Mouse (Mus musculus) embryonic facial prominence, embryonic 11.5 days (tissue): Measurements from ENCODE around the gene Frmd4a. TPM values are rescaled to one million over a fixed set of nuclear protein-coding genes. Genes with fewer than 3 reads are reported as not detected.
"Not testable (repeated sequence)": the region's sequence is repeated elsewhere in the genome, so short reads cannot be mapped to it uniquely, and the experiment has no call there.

Experiments
- ATAC-seq: fragments of 200-750 bp; cut with Nextera tagmentation; replicated peaks from 2 replicates; pipeline ENCODE4 v1.8.0; 2017; ENCODE audit warnings: low read depth; ENCODE audit not compliant: insufficient number of reproducible peaks, low FRiP score, low TSS enrichment
- DNase-seq: peaks from one replicate; pipeline ENCODE4 v3.0.0-alpha.2; 2015; ENCODE audit warnings: low spot score
- H3K27ac ChIP-seq: fragments of 300-500 bp; sonication (generic); replicated peaks from 2 replicates; pipeline ENCODE4 v1.5.1; 2014; ENCODE audit warnings: mild to moderate bottlenecking, low read depth, low read length, control low read depth
- H3K27me3 ChIP-seq: fragments of 300-500 bp; sonication (generic); 2 replicates; pipeline ENCODE4 v1.6.1; 2014; ENCODE audit warnings: mild to moderate bottlenecking, low read length, moderate library complexity, mixed read lengths; ENCODE audit not compliant: control insufficient read depth, insufficient read depth
- H3K36me3 ChIP-seq: fragments of 300-500 bp; sonication (generic); replicated peaks from 2 replicates; pipeline ENCODE4 v1.6.1; 2014; ENCODE audit warnings: low read depth, mild to moderate bottlenecking, low read length, moderate library complexity, mixed read lengths; ENCODE audit not compliant: control insufficient read depth, insufficient read depth
- H3K4me1 ChIP-seq: fragments of 300-500 bp; sonication (generic); 2 replicates; pipeline ENCODE4 v1.6.1; 2014; ENCODE audit warnings: low read length, mixed read lengths; ENCODE audit not compliant: control insufficient read depth, insufficient read depth
- H3K4me2 ChIP-seq: fragments of 300-500 bp; sonication (generic); 2 replicates; pipeline ENCODE4 v1.6.1; 2014; ENCODE audit warnings: low read depth, mild to moderate bottlenecking, control low read depth, low read length, moderate library complexity
- H3K4me3 ChIP-seq: fragments of 300-500 bp; sonication (generic); 2 replicates; pipeline ENCODE4 v1.5.1; 2014; ENCODE audit warnings: low read depth, low read length, control low read depth
- H3K9ac ChIP-seq: fragments of 300-500 bp; sonication (generic); replicated peaks from 2 replicates; pipeline ENCODE4 v1.6.1; 2014; ENCODE audit warnings: mild to moderate bottlenecking, control low read depth, low read length
- H3K9me3 ChIP-seq: fragments of 300-500 bp; sonication (generic); replicated peaks from 2 replicates; pipeline ENCODE4 v1.6.1; 2016; ENCODE audit warnings: mild to moderate bottlenecking, low read length, inconsistent platforms, mixed read lengths; ENCODE audit not compliant: control insufficient read depth
- WGBS: fragments of 180-500 bp; shearing (Covaris S2); extraction: QIAGEN DNeasy Blood & Tissue Kit; methylation state at CpG from one replicate; pipeline ENCODE4 v1.1.7; 2014; 5-methylcytosine and 5-hydroxymethylcytosine counted together
- polyA plus RNA-seq: library from polyadenylated mRNA; unstranded; fragments of >200 nt; fragmentation: Nextera tagmentation; extraction: Ambion mirVana; gene quantifications from 2 replicates; pipeline ENCODE4 v1.2.1, GENCODE M21; 2014

The Frmd4a gene
- polyA plus RNA-seq, 1 experiment from 2014 or later: 38.5 TPM

DNA sequence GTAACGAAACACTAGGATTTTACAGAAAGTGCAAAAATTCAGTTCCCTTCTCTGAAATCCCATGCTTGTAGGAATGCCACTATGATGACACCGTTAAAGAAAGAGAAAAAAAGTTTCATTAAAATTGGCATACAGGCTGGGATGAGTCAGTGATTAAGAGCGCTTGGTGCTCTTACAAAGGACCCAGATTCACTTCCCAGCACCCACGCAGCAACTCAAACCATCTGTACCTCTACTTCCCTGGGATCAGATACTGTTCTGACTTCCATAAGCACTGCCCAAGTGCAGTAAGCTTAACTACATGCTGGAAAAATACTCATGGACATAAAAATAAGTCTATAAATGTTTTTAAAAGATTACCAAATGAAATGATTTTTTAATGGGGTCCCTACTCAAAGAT lies 599.5 kb downstream of the Frmd4a start:
- no peak overlapping the region for H3K9ac ChIP-seq
- H3K27me3 ChIP-seq: no peaks in the 10 kb centered on the region
- H3K4me1 ChIP-seq: no peaks in the 10 kb centered on the region
- ATAC-seq: no peak
- 92% methylated on average over 4 of the region's 4 CpGs for WGBS
- H3K4me3 ChIP-seq: no peak overlapping the region
- H3K4me2 ChIP-seq: no peak overlapping the region
- DNase-seq: no peak
- H3K27ac ChIP-seq: no peak overlapping the region
- no peaks in the 10 kb centered on the region for H3K9me3 ChIP-seq
- H3K36me3 ChIP-seq: no peaks in the 10 kb centered on the region; the same call in 1 of the 2 replicates

DNA sequence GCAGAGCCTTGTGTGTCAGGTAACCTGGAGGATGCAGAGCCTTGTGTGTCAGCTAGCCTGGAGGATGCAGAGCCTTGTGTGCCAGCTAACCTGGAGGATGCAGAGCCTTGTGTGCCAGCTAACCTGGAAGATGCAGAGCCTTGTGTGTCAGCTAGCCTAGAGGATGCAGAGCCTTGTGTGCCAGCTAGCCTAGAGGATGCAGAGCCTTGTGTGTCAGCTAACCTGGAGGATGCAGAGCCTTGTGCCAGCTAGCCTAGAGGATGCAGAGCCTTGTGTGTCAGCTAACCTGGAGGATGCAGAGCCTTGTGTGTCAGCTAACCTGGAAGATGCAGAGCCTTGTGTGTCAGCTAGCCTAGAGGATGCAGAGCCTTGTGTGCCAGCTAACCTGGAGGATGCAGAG lies 601.6 kb downstream of the Frmd4a start:
- H3K27me3 ChIP-seq, H3K4me3 ChIP-seq, ATAC-seq, H3K36me3 ChIP-seq, H3K4me1 ChIP-seq, H3K27ac ChIP-seq, H3K9ac ChIP-seq, DNase-seq, H3K9me3 ChIP-seq, H3K4me2 ChIP-seq: not testable (repeated sequence)

DNA sequence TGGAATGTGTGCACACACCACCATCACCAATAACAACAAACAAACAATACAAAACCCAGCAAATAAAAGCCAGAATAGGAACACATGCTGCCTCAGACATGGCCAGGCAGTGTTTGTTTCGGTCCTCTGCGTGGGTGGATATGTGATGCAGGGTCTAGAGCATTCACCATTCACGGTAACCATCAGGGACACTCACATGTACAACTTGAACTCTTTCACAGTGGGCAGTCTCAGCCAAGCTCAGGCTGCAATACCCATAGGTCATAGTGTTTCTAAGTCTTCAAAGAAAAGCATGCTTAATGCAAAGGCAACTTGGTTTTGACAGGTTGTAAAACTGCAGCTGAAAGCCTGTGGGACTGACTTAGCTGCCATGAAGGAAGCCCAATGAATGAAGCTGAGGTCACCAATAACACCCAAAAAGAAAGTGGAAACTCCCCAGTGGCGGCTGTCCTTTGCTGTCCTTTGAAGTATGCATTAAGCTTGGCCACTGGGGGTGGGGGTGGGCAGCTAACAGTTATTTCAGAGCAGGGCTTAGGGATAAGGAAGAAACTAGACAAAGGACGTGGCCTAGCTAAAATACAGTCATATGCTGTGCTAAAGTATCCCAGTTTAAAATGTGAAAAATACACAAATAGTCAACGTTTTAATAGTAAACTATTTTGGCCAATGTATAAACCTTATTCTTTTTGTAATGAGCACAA lies 602.5 kb downstream of the Frmd4a start:
- ATAC-seq: 0 out of 2 replicates have a peak, but pooled peaks have one; percentile 52
- H3K36me3 ChIP-seq: no peaks in the 10 kb centered on the region

DNA sequence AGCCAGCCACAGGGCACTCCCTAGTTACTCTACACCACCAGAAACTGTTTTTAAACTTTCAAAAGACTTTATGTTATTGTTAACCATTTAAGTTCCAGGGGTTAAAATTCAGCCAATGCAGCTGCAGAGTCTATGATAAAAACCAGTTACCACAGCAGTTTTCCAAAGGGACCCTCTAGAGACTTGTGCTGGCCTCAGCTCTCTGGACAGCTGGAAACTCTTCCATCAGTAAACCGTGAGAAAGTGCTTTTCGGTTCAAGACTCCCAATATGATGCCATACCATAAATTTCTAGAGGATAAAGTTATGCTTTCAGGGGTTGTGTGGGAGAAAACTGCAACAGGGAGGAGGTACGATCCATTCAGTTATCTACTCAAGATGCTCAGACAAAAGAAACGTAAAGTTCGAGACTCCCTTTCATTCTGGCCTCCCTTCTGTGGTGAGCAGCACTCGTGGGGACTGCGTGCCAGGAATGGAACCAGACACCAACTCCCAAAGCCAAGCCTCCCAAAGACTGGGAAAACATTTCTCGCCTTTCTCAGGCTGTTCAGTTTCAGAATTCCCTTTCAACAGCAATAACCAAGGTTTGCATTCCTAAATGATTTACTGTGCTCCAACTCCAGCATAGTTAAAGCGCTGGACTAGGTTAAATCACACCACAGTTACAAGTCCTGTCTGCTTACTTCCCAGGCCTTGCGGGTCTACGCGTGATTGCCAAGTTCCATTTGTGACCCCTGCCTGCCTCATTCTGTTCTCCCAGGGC lies 603.3 kb downstream of the Frmd4a start:
- Histone ChIP-seq H3K36me3 (no peaks in the 10 kb centered on the region), H3K9me3 (no peaks in the 10 kb centered on the region), H3K27me3 (no peaks in the 10 kb centered on the region), H3K27ac (0 out of 2 replicates have a peak overlapping the region, but pooled peaks have one; percentile 16), H3K4me1 (no peaks in the 10 kb centered on the region), H3K9ac (no peak overlapping the region), H3K4me3 (no peak overlapping the region), H3K4me2 (no peak overlapping the region)
- ATAC-seq (0 out of 2 replicates have a peak, but pooled peaks have one; percentile 3), DNase-seq (peak; percentile 20)
- 72% methylated on average over 12 of the region's 12 CpGs for WGBS

More for the DNA sequence above, 602.5 kb downstream of the Frmd4a start:
- Histone ChIP-seq H3K9me3 (no peaks in the 10 kb centered on the region), H3K27me3 (no peaks in the 10 kb centered on the region), H3K4me3 (no peak overlapping the region), H3K4me2 (no peak overlapping the region), H3K9ac (no peak overlapping the region), H3K4me1 (no peaks in the 10 kb centered on the region), H3K27ac (no peak overlapping the region; the same call in 1 of the 2 replicates)
- no peak for DNase-seq
- WGBS: 61% methylated on average over 6 of the region's 6 CpGs

DNA sequence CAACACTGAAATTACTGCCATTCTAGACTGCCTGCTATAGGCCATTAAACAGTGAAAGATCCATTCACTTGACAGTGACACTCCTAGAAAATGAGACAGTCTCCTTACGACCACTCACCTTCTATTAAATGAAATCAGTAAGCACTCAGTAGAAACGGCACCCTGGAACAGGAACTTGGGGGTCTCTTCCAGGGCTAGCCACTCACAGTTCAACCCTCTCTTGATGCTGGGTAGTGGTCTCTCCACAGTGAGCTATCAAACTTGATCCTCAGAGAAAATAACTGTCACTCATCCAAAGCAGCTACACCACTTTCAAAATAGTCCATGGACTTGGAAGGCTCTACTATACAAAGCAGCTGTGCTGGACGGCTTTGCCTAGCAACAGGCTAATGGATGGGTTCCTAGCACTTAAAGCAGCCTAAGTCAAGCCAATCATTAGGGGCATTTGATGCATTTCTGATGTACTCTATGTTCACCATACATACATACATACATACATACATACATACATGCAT lies 604.0 kb downstream of the Frmd4a start:
- no peaks in the 10 kb centered on the region for H3K27me3 ChIP-seq
- DNase-seq: no peak
- ATAC-seq: no peak
- no peak overlapping the region for H3K27ac ChIP-seq
- H3K4me1 ChIP-seq: no peaks in the 10 kb centered on the region
- no peak overlapping the region for H3K4me3 ChIP-seq
- H3K36me3 ChIP-seq: no peaks in the 10 kb centered on the region
- H3K4me2 ChIP-seq: no peak overlapping the region
- WGBS: 80% methylated on average over 3 of the region's 3 CpGs
- no peaks in the 10 kb centered on the region for H3K9me3 ChIP-seq
- no peak overlapping the region for H3K9ac ChIP-seq

DNA sequence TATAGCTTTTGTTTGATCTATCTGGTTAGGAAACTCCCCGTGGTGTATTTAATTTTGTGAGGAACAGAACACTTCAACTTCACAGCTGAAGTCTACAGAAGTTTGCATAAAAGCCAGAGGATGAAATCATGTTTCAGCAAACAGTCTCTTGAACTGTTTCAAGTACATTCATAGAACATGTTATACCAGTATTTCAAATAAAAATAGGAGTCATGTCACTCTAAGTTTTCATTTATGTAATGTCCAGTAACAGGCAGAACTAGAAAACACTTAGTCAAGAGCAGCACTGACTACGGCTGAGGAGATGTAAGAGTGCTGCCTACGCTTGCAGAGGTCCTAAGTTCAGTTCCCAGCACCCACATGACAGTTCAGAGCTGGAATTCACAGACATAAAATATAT lies 609.4 kb downstream of the Frmd4a start:
- Histone ChIP-seq H3K9me3 (no peaks in the 10 kb centered on the region), H3K4me2 (no peak overlapping the region), H3K9ac (no peak overlapping the region), H3K27me3 (no peaks in the 10 kb centered on the region), H3K36me3 (0 out of 2 replicates have a peak, but pooled peaks cover 3% of the 10 kb centered on the region), H3K4me3 (no peak overlapping the region), H3K27ac (no peak overlapping the region), H3K4me1 (no peaks in the 10 kb centered on the region)
- ATAC-seq (no peak), DNase-seq (no peak)
- WGBS: 89% methylated on average over 3 of the region's 3 CpGs

DNA sequence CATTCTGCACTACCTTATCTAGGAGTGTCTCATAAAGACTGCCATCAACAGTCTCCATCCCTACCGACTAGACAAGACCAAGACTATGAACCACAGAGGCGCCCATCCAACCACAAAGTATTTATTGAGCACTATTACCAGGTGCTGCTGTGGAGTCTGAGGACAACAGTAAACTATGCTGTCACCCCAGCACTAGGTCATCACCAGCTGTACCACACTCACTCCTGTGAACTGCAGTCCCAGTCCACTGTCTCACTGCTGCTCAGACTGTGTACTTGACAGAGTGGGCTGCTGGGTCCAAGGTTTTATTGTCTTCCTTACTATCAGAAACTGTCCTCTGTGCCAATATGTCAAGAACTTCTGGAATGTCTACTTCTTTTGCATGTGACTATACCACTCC lies 611.4 kb downstream of the Frmd4a start:
- Histone ChIP-seq H3K4me3 (no peak overlapping the region), H3K4me2 (no peak overlapping the region), H3K9ac (no peak overlapping the region), H3K27ac (no peak overlapping the region), H3K27me3 (no peaks in the 10 kb centered on the region), H3K9me3 (no peaks in the 10 kb centered on the region), H3K4me1 (no peaks in the 10 kb centered on the region), H3K36me3 (peaks cover 3% of the 10 kb centered on the region)
- WGBS: 94% methylated on average over 2 of the region's 2 CpGs
- ATAC-seq (no peak), DNase-seq (no peak)

DNA sequence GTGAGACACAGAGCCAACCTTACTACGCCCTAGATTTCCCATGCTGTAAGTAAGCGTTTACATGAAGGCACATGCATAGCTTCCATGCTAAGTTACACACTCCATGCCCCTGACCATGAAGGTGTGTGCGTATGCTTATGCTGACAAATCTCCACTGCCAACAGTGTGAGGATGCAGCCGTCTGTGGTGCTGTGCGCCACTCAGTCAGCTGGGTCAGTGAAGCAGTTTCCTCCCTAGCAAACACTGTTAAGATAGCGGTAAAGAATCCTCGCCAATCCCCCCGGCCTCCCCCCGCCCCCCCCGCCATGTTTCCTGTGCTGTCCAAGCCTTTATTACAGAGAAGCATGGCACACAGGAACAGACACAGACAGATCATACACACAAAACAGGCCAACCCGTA lies 612.0 kb downstream of the Frmd4a start:
- Histone ChIP-seq H3K4me3 (no peak overlapping the region), H3K9ac (no peak overlapping the region), H3K27ac (no peak overlapping the region), H3K4me1 (no peaks in the 10 kb centered on the region), H3K4me2 (no peak overlapping the region), H3K27me3 (no peaks in the 10 kb centered on the region), H3K9me3 (no peaks in the 10 kb centered on the region), H3K36me3 (peaks cover 3% of the 10 kb centered on the region)
- 93% methylated on average over 11 of the region's 11 CpGs for WGBS
- DNase-seq (no peak), ATAC-seq (no peak)
